Mouse (Mus musculus): Measurements from ENCODE around the gene Olfr433.
"Not testable (repeated sequence)": the region's sequence is repeated elsewhere in the genome, so short reads cannot be mapped to it uniquely, and the experiment has no call there.

GRCm38 (mm10) chr1:174007050-174007449 is 33.5 kb upstream of the Olfr433 start:
- TF ChIP-seq CTCF (IDR thresholded peaks at IDR 0.05; ENCODE audit: low read depth); EP300 (optimal IDR thresholded peaks at IDR 0.05): not testable (repeated sequence)
